Mouse (Mus musculus) liver, postnatal 0 days (tissue): ENCODE measurements around the gene Pkp1. TPM values are rescaled to one million over a fixed set of nuclear protein-coding genes. Genes with fewer than 3 reads are reported as not detected.
A peak's percentile ranks its signal among the peaks of the same experiment; 100 is the strongest.

Experiments used
- ATAC-seq: fragments of 200-750 bp; cut with Nextera tagmentation; 2 replicates; pipeline ENCODE4 v1.8.0; 2017; ENCODE audit warnings: mild to moderate bottlenecking, moderate library complexity
- DNase-seq: peaks from one replicate; pipeline ENCODE4 v3.0.0-alpha.2; 2016
- H3K27ac ChIP-seq: fragments of 300-500 bp; sonication (generic); 2 replicates; pipeline ENCODE4 v1.5.1; 2014; ENCODE audit warnings: antibody characterized with exemption, moderate library complexity, mild to moderate bottlenecking, low read depth
- H3K27me3 ChIP-seq: fragments of 300-500 bp; sonication (generic); 2 replicates; pipeline ENCODE4 v1.6.1; 2014; ENCODE audit warnings: low read length, control low read depth, mixed read lengths; ENCODE audit not compliant: insufficient read depth
- H3K36me3 ChIP-seq: fragments of 300-500 bp; sonication (generic); replicated peaks from 2 replicates; pipeline ENCODE4 v1.6.1; 2014; ENCODE audit warnings: mild to moderate bottlenecking, control low read depth, low read length, moderate library complexity, mixed read lengths; ENCODE audit not compliant: insufficient read depth
- H3K4me1 ChIP-seq: fragments of 300-500 bp; sonication (generic); 2 replicates; pipeline ENCODE4 v1.6.1; 2014; ENCODE audit warnings: antibody characterized with exemption, mild to moderate bottlenecking, control low read depth; ENCODE audit not compliant: insufficient read depth
- H3K4me2 ChIP-seq: fragments of 300-500 bp; sonication (generic); 2 replicates; pipeline ENCODE4 v1.6.1; 2014; ENCODE audit warnings: low read depth, mild to moderate bottlenecking, low read length, moderate library complexity, mixed read lengths
- H3K4me3 ChIP-seq: fragments of 300-500 bp; sonication (generic); 2 replicates; pipeline ENCODE4 v1.5.1; 2014; ENCODE audit warnings: low read depth, low read length
- H3K9ac ChIP-seq: fragments of 300-500 bp; sonication (generic); replicated peaks from 2 replicates; pipeline ENCODE4 v1.6.1; 2014; ENCODE audit warnings: mild to moderate bottlenecking, moderate library complexity
- H3K9me3 ChIP-seq: fragments of 300-500 bp; sonication (generic); 2 replicates; pipeline ENCODE4 v1.6.1; 2016; ENCODE audit warnings: mild to moderate bottlenecking, control low read depth, low read length, mixed read lengths
- CTCF ChIP-seq: sonication (generic); IDR thresholded peaks from 2 replicates; pipeline ENCODE4 v1.5.1; 2016; ENCODE audit warnings: antibody characterized with exemption, low read depth
- EP300 ChIP-seq: IDR thresholded peaks from 2 replicates; pipeline ENCODE4 v1.6.1; 2016; ENCODE audit warnings: antibody characterized with exemption, low read depth, mild to moderate bottlenecking
- WGBS: fragments of 180-500 bp; shearing (Covaris S2); extraction: QIAGEN DNeasy Blood & Tissue Kit; methylation state at CpG from one replicate; pipeline ENCODE4 v1.1.7; 2014; ENCODE audit not compliant: insufficient replicate concordance; 5-methylcytosine and 5-hydroxymethylcytosine counted together
- polyA plus RNA-seq: library from polyadenylated mRNA; unstranded; fragments of >200 nt; fragmentation: Nextera tagmentation; extraction: Ambion mirVana; gene quantifications from 2 replicates; pipeline ENCODE4 v1.2.1, GENCODE M21; 2015

The Pkp1 gene
- polyA plus RNA-seq, result 0.05 TPM in 1 of 2 replicates, not detected in the other

GRCm38 (mm10) chr1:135918644-135919407 is at the start of gene Pkp1:
Gene Pkp1, minus strand, starts transcription at chr1:135919207.
- no peak within 1 kb of the TSS for H3K4me3 ChIP-seq
- H3K36me3 ChIP-seq, result no peaks in the 10 kb centered on the region
- H3K27ac ChIP-seq, result no peak within 1 kb of the TSS
- WGBS, result 2% methylated on average over 65 of the region's 67 CpGs
- no peak within 1 kb of the TSS for H3K9ac ChIP-seq
- DNase-seq (no peak), ATAC-seq (no peak)
- no peaks in the 10 kb centered on the region for H3K9me3 ChIP-seq
- no peak within 1 kb of the TSS for H3K4me2 ChIP-seq
- H3K27me3 ChIP-seq, result peaks cover 80% of the 10 kb centered on the region
- H3K4me1 ChIP-seq, result no peaks in the 10 kb centered on the region
- TF ChIP-seq EP300, result no peak
- no peak for TF ChIP-seq CTCF

- Histone ChIP-seq H3K9ac (no peak overlapping the region), H3K4me2 (no peak overlapping the region), H3K9me3 (no peaks in the 10 kb centered on the region), H3K4me3 (no peak overlapping the region), H3K36me3 (no peaks in the 10 kb centered on the region), H3K4me1 (no peaks in the 10 kb centered on the region), H3K27me3 (peaks cover 5% of the 10 kb centered on the region; the same call in 1 of the 2 replicates), H3K27ac (no peak overlapping the region)
- 58% methylated on average over 4 of the region's 4 CpGs for WGBS
- DNase-seq, result no peak
- no peak for ATAC-seq
- TF ChIP-seq CTCF, result no peak
- TF ChIP-seq EP300, result no peak
These were observed 48.7 kb upstream of the Pkp1 start for GRCm38 (mm10) chr1:135967739-135968138.

- no peak overlapping the region for H3K9ac ChIP-seq
- no peak overlapping the region for H3K4me2 ChIP-seq
- no peak overlapping the region for H3K27ac ChIP-seq
- no peaks in the 10 kb centered on the region for H3K4me1 ChIP-seq
- 71% methylated on average over 11 of the region's 11 CpGs for WGBS
- TF ChIP-seq EP300 (no peak), CTCF (no peak)
- no peaks in the 10 kb centered on the region for H3K36me3 ChIP-seq
- DNase-seq (no peak), ATAC-seq (no peak)
- H3K27me3 ChIP-seq, result peaks cover 5% of the 10 kb centered on the region; the same call in 1 of the 2 replicates
- no peaks in the 10 kb centered on the region for H3K9me3 ChIP-seq
- no peak overlapping the region for H3K4me3 ChIP-seq
These were observed 45.6 kb upstream of the Pkp1 start for GRCm38 (mm10) chr1:135964561-135964960.

- Histone ChIP-seq H3K9ac (no peak overlapping the region), H3K4me3 (no peak overlapping the region), H3K4me2 (no peak overlapping the region), H3K4me1 (no peaks in the 10 kb centered on the region), H3K9me3 (no peaks in the 10 kb centered on the region), H3K27me3 (peaks cover 5% of the 10 kb centered on the region; the same call in 1 of the 2 replicates), H3K27ac (no peak overlapping the region), H3K36me3 (no peaks in the 10 kb centered on the region)
- TF ChIP-seq CTCF (no peak), EP300 (no peak)
- WGBS, result 45% methylated on average over 5 of the region's 5 CpGs
- DNase-seq (no peak), ATAC-seq (no peak)
These were observed 44.2 kb upstream of the Pkp1 start for GRCm38 (mm10) chr1:135963177-135963576.

GRCm38 (mm10) chr1:135958483-135958882 is 39.5 kb upstream of the Pkp1 start:
- no peak for ATAC-seq
- H3K4me3 ChIP-seq, result no peak overlapping the region
- H3K27me3 ChIP-seq, result peaks cover 5% of the 10 kb centered on the region; the same call in 1 of the 2 replicates
- no peak overlapping the region for H3K27ac ChIP-seq
- no peaks in the 10 kb centered on the region for H3K4me1 ChIP-seq
- 45% methylated on average over 4 of the region's 4 CpGs for WGBS
- H3K9me3 ChIP-seq, result no peaks in the 10 kb centered on the region
- DNase-seq, result no peak
- no peak overlapping the region for H3K9ac ChIP-seq
- H3K4me2 ChIP-seq, result no peak overlapping the region
- no peaks in the 10 kb centered on the region for H3K36me3 ChIP-seq
- TF ChIP-seq CTCF (peak; percentile 90), EP300 (no peak)

GRCm38 (mm10) chr1:135948871-135949270 is 29.9 kb upstream of the Pkp1 start:
- no peak for TF ChIP-seq EP300
- no peak for TF ChIP-seq CTCF
- no peaks in the 10 kb centered on the region for H3K27me3 ChIP-seq
- no peak for DNase-seq
- no peak overlapping the region for H3K4me3 ChIP-seq
- H3K36me3 ChIP-seq, result no peaks in the 10 kb centered on the region
- H3K9ac ChIP-seq, result no peak overlapping the region
- no peak overlapping the region for H3K27ac ChIP-seq
- peaks cover 2% of the 10 kb centered on the region; the same call in 1 of the 2 replicates for H3K4me1 ChIP-seq
- WGBS, result 57% methylated on average over 2 of the region's 2 CpGs
- no peak for ATAC-seq
- H3K9me3 ChIP-seq, result no peaks in the 10 kb centered on the region
- no peak overlapping the region for H3K4me2 ChIP-seq
